ENCODE assay signal across 9 mouse cellular contexts in the genomic region with DNA sequence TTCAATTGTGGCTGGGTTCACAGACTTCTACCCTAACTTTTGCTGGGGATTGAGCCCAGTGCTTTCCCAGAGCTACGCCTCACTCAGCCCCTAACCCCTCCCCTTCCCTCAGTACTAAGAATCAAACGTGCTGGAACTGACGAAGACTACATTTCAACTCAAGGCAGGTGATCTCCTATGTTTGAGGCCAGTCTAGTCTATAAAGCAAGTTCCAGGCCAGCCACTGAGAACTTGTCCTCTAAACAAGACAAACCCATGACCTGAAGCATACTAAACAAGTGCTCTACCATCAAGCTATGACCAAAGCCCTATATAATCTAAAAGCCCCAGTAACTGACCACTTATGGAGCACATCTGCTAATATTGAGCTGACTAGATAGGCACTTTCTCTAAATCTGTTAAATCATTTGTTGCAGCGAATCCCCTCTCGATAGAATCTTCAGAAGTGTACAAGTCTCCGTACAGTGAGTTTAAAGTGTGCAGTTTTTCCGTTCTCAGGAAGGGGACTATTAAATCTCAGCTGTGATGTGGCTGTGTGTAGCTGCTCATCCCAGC. TPM values are rescaled to one million over a fixed set of nuclear protein-coding genes. Genes with fewer than 3 reads are reported as not detected.
A peak's percentile ranks its signal among the peaks of the same experiment; 100 is the strongest.
DNase-seq lines count a peak whose midpoint lies in the region; ATAC-seq and TF ChIP-seq lines count a peak whose summit lies in the region.
"Had no signal": no experiment of that assay in that cellular context is flagged by ENCODE, and none has a peak within 500 bp of the region (broad histone marks: within the 10 kb centered on the region; RNA-seq: fewer than 3 reads in every experiment).

No protein-coding gene starts in this region.

- H3K9ac ChIP-seq in heart, postnatal 0 days (replicated peaks; ENCODE audit: low read depth, low read length), result 0 out of 2 replicates have a peak overlapping the region, but pooled peaks have one; percentile 15
- H3K9ac ChIP-seq in liver, embryonic 16.5 days (ENCODE audit: low read depth, low read length), result no peak overlapping the region; the same call in 1 of the 2 replicates

- peak overlapping the region; percentile 97 for H3K27ac ChIP-seq in gastrocnemius, adult 2 months
- H3K27ac ChIP-seq in heart, postnatal 0 days (ENCODE audit: low read depth), result peak overlapping the region; percentile 99
- H3K27ac ChIP-seq in liver, embryonic 16.5 days (ENCODE audit: low read length), result peak overlapping the region; percentile 92

- H3K27me3 ChIP-seq in heart, postnatal 0 days (ENCODE audit: control insufficient read depth, insufficient read depth, low read length), result no peaks in the 10 kb centered on the region
- H3K27me3 ChIP-seq in liver, embryonic 16.5 days (ENCODE audit: control insufficient read depth, insufficient read depth, low read depth, low read length), result no peaks in the 10 kb centered on the region

- intact Hi-C loops in gastrocnemius, adult 2 months (cut with DNase I), result no loop called here
- intact Hi-C loops in gastrocnemius, postnatal 14 days (cut with DNase I; ENCODE audit: low total_unique reads), result loop anchor here (10.0 kb wide), 1 partner anchor 65 kb away; no protein-coding TSS in a partner anchor

- H3K4me2 ChIP-seq in heart, postnatal 0 days (ENCODE audit: low read depth, low read length), result peak overlapping the region; percentile 78
- H3K4me2 ChIP-seq in liver, embryonic 16.5 days (ENCODE audit: low read depth, low read length), result peak overlapping the region; percentile 89

- TF ChIP-seq CTCF in gastrocnemius, adult 2 months (IDR thresholded peaks at IDR 0.05), result no peak
- TF ChIP-seq CTCF in heart, postnatal 0 days (IDR thresholded peaks at IDR 0.05; ENCODE audit: low read depth), result no peak

- no peak for ATAC-seq in heart, postnatal 0 days (ENCODE audit: insufficient read depth, low read depth)
- no peak for ATAC-seq in liver, embryonic 16.5 days (ENCODE audit: low read depth)
- ATAC-seq in megakaryocyte-erythroid progenitor cell, adult 5-6 weeks (replicated peaks; ENCODE audit: low FRiP score, low TSS enrichment, poor library complexity, severe bottlenecking), result no peak

- H3K36me3 ChIP-seq in heart, postnatal 0 days (replicated peaks; ENCODE audit: control insufficient read depth, insufficient read depth, low read length), result peaks cover 21% of the 10 kb centered on the region
- H3K36me3 ChIP-seq in liver, embryonic 16.5 days (ENCODE audit: control insufficient read depth, insufficient read depth), result peaks cover 15% of the 10 kb centered on the region

- no peaks in the 10 kb centered on the region for H3K9me3 ChIP-seq in heart, postnatal 0 days (replicated peaks; ENCODE audit: control insufficient read depth, low read length)
- H3K9me3 ChIP-seq in liver, embryonic 16.5 days (replicated peaks; ENCODE audit: control insufficient read depth, low read length), result no peaks in the 10 kb centered on the region

- 35% methylated on average over 7 of the region's 7 CpGs for WGBS in heart, postnatal 0 days
- 50% methylated on average over 7 of the region's 7 CpGs for WGBS in liver, embryonic 16.5 days (ENCODE audit: insufficient replicate concordance)

- no peak for DNase-seq in gastrocnemius, adult 2 months
- no peak for DNase-seq in gastrocnemius, postnatal 14 days
- peak; percentile 45 for DNase-seq in CD4-positive helper T cell, adult 2 months (ENCODE audit: low read depth, low spot score)
- DNase-seq in heart, postnatal 0 days (ENCODE audit: low spot score), result no peak
- DNase-seq in left cerebral cortex, adult 11 months (ENCODE audit: low spot score), result no peak
- no peak for DNase-seq in layer of hippocampus, postnatal 10 days (ENCODE audit: low spot score in 2 of 2)
- DNase-seq: layer of hippocampus, adult 9-11 months had no signal

- TF ChIP-seq EP300 in heart, postnatal 0 days (IDR thresholded peaks at IDR 0.05; ENCODE audit: low read depth), result no peak

- peak overlapping the region; percentile 87 for H3K4me3 ChIP-seq in gastrocnemius, adult 2 months
- H3K4me3 ChIP-seq in heart, postnatal 0 days (ENCODE audit: low read depth, low read length), result peak overlapping the region; percentile 76; the same call in 1 of the 2 replicates
- 0 out of 2 replicates have a peak overlapping the region, but pooled peaks have one; percentile 82 for H3K4me3 ChIP-seq in liver, embryonic 16.5 days (ENCODE audit: low read depth, low read length)

- H3K4me1 ChIP-seq in heart, postnatal 0 days (ENCODE audit: control insufficient read depth, insufficient read depth), result peaks cover 44% of the 10 kb centered on the region
- peaks cover 46% of the 10 kb centered on the region for H3K4me1 ChIP-seq in liver, embryonic 16.5 days (ENCODE audit: control insufficient read depth, low read depth, low read length)

RNA-seq across cellular contexts. Expression of gene Kmt2e, which starts 14.5 kb away (rescaled TPM):
- 10 to 100 TPM; 26.4 to 28.4 TPM for total RNA-seq in gastrocnemius, adult 2 months (2021)
- total RNA-seq in gastrocnemius, postnatal 14 days (2021), result 10 to 100 TPM; 25.2 to 27.1 TPM
- total RNA-seq in heart, postnatal 0 days (2014; rRNA removed; ENCODE audit: low replicate concordance), result 31.4 and 34.5 TPM in 2 replicates
- polyA plus RNA-seq in heart, postnatal 0 days (2015; fragmentation: Nextera tagmentation; extraction: Ambion mirVana), result 55.0 and 55.4 TPM in 2 replicates
- polyA plus RNA-seq in liver, embryonic 16.5 days (2015; fragmentation: Nextera tagmentation; extraction: Ambion mirVana), result 32.5 and 35.2 TPM in 2 replicates
- 76.3 and 85.2 TPM in 2 replicates for total RNA-seq in megakaryocyte-erythroid progenitor cell, adult 5-6 weeks (2014; fragmentation: Nextera tagmentation)
- total RNA-seq in megakaryocyte-erythroid progenitor cell, adult 5-6 weeks (2017), result 36.9 and 85.3 TPM in 2 replicates
- 100 to 1,000 TPM; 114 to 131 TPM for total RNA-seq in layer of hippocampus, postnatal 10 days (2021)
